Mouse (Mus musculus): ENCODE measurements around the gene Ssr4.
"Not testable (repeated sequence)": the region's sequence is repeated elsewhere in the genome, so short reads cannot be mapped to it uniquely, and the experiment has no call there.

The Ssr4 gene

DNA sequence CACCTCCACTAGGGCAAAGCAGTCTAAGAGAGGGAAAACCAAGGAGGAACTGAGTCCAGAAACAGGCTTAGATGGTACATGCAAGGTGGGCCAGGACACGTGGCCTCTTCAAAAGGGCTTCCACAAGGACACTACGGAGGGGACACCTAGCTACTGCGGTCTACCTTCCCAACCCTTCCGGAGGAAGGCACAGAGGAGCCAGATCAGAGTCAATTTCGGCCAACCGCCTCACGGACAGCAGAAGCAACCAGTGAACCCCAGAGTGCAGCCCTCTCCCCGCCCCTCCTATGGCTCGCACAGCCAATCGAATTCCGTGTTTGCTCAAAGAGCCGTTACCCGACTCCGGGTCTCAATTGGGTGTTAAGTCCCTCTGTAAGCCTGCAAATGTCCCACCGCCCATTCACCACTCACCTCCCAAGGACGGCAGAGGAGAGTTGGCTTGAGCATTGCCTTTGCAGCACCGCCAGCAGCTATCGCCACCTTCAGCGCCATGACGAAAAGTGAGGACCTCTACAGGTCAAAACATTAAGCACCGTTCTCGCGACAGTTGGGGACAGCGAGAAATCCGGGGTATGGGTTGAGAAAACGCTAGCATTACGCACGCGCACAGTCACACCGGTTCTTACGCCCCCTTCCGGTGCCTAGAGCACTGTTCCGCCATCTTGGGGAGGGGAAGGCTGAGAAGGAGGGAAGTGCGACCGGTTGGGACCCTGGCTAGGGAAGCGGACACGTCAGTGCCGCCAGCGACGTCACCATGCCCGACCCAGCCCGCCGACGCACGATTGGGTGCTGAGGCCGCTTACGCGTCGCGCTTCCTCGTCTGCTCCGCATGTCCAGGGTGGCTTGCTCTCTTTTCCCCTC is at the start of gene Ssr4, which contains the start of gene Idh3g:
Gene Ssr4, plus strand, starts transcription at position 665 of the 861 bp plus-strand sequence.
Gene Idh3g, minus strand, starts transcription at position 534 of the 861 bp plus-strand sequence.
- peak; percentile 91 for DNase-seq (ENCODE audit: low read depth)

DNA sequence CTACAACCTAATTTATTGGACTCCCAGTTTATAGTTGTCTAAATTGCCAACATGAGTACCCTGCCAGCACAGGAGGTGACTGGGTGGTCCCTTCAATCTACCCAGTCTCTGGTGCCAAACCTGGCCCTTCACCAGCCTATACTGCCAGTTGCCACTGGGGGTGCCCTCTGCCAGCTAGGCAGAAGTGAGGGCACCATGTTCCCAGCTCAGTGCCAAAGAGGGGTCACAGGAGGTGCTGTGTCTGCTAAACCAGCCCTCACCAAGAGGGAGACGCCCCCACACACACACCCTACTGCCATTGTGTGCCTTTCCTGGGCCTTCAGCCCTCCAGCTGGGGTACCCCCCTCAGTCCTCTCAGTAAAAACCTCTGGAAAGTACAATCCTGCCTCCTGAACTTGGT is 48.7 kb upstream of the Ssr4 start:
- DNase-seq (ENCODE audit: low read depth) = no peak

DNA sequence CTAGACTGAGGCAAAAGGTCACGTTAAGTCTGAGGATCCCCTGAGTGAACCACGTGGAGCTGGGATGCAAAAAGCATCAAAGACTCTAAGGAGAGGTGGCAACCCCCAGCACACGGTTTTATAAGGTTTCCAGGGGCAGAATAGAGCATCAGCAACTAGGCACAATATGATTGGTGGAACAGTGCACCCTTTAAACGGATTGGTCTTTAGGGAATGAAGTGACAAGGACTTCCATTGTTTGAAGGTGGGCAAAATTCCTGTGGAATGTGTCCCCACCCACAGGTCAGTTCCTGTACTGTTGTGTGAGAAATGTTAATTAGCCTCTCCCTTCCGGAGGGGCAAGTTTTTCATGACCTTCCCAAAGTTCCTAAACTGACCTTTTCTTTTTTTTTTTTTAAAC is 47.7 kb upstream of the Ssr4 start:
- DNase-seq (ENCODE audit: low read depth) = no peak

DNA sequence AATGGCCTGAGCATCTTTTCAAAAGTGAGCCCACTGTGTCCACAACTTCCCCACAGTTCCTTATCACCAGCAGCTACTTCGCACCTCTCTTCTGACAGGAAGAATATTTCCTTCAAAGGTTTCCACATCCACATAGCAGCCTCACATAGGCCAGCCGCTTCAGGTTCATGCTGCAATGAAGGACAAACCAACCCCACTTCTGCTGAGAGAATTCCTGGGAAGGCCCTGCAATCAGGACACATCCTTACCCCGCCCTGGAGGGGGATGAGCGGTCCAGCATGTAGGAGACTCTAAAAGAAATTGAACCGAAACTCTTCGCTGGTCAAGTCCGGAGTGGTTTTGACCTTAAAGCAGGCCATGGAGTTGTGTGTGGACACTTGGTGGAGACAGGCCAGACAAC is 47.0 kb upstream of the Ssr4 start:
- DNase-seq (ENCODE audit: low read depth) = not testable (repeated sequence)

DNA sequence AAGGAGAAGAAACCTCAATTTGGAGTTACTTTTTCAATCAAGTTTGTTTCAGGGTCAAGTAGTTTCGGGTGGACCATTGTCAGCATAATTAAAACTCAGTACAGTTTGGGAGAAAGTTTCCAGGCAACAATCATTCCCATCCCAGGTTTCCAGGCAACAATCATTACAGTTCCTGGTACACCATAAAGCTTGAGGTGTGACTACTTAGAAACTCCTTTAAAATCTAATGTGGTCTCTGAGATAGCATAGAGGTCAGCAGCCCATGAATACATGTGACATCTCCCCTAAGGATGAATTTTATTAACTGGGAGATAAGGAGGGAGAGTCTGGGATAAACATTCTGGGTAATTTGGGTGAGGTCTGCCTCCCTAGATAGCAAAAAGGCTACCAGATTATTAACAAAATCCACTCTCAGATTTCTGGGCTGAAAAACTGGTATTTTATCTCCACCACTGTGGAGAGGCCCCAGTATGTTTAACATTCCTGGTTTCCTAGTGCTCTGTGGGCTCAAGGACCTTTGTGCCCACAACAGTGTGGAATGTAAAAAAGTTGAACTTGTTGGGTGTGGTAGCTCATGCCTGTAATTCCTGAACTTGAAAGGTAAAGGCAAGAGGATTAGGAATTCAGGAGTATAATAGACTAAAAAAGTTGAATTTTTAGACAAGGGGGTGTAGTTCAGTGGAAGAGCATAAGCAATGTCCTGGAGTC is 41.9 kb upstream of the Ssr4 start:
- no peak for DNase-seq (ENCODE audit: low read depth)

DNA sequence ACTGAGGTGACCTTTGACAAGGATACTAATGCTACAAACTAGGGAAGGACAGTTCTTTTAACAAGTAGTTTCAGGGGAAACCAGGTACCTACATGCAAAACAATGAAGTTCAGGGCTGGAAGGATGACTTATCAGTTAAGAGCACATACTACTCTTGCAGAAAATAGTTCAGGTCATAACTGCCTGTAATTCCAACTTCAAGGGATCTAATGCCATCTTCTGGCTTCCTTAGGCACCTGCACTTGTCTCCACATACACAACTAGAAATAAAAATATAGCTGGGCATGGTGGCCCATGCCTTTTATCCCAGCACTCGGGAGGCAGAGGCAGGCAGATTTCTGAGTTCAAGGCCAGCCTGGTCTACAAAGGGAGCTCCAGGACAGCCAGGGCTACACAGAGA is 37.9 kb upstream of the Ssr4 start:
- DNase-seq (ENCODE audit: low read depth) = no peak

DNA sequence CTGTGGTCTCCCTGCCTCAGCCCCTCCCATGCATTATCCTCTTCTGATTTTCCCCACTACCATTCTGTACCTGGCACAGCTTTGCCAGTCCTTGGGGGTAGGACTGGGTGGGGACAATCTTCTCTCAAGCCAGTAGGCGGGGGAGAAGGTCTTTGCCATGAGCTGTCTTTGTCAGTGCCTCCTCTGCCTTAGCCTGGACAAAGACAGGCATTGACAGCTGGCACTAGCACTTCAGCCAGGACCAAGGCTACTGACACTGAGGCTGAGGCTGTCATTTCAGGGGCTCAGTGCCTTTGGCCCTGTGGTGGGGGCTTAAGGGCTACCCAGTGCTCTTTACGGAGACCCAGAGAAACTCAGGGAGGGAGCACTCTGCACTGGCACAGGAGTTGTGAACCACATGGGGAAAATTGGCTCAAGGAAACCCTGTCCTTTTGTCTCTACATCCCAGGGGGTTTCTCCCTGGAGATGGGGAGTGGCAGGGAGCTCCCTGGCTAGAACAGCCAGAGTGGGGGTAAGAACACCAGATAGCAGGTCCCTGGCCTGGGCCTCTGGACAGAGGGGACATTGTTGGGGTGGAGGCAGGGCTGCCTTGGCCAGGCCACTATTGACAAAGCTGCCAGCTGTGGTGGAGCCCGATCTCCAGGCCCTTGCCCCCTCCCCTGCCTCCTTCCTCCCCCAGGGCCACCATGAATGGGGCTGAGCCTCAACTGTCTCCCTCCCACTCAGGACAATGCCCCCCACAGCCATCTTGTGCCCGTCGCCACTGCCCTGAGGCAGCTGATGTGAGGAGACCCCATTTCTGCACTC is 30.3 kb upstream of the Ssr4 start, which contains the start of gene Plxnb3:
Gene Plxnb3, plus strand, starts transcription at position 757 of the 807 bp plus-strand sequence.
- no peak for DNase-seq (ENCODE audit: low read depth)

DNA sequence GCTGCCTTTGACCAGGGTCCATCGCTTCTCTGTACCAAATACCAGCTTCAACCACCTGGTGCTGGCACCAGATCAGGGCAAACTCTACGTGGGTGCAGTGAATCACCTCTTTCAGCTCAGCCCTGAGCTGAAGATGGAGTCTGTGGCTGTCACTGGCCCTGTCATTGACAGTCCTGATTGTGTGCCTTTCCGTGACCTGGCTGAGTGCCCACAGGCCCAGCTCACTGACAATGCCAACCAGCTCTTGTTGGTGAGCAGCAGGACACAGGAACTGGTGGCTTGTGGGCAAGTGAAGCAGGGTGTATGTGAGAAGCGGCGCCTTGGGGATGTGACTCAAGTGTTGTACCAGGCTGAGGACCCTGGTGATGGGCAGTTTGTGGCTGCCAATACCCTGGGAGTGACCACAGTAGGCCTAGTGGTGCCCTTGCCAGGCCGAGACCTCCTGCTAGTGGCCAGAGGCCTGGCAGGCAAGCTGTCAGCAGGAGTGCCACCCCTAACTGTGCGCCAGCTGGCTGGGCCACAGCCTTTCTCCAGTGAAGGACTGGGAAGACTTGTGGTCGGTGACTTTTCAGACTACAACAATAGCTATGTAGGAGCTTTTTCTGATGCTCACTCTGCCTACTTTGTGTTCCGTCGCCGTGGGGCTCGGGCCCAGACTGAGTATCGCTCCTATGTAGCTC is 28.1 kb upstream of the Ssr4 start:
- no peak for DNase-seq (ENCODE audit: low read depth)

DNA sequence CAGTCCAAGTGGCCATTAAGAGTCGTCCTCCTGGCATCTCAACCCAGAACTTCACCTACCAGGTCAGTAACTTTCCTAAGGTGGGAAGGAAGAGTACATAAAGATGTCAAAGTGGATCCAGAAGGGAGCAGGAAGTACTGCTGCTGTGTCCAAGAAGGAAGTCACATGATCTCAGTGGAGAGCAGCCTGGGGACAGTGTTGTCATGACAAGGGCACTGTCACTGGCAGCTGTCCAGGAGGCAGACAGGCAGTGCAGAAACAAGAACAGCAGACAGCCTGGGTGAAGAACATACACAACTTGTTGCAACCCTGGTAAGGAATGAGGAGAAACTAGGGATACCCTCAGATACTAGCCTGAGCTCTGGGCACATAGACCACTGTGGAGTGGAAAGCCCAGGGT is 21.5 kb upstream of the Ssr4 start:
- no peak for DNase-seq (ENCODE audit: low read depth)

DNA sequence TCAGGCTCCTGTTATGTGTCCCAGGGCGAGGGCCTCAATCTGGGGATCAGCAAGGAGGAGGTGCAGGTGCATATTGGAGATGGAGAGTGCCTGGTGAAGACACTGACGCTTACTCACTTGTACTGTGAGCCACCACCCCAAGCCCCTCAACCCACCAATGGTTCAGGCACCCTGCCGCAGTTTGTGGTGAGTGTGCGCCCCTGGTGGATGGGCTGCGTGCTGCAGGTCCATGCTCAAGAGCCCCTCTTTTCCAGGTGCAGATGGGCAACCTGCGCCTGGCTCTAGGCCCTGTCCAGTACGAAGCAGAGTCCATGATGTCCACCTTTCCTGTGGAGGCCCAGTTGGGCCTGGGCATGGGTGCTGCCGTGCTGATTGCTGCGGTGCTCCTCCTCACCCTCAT is 19.6 kb upstream of the Ssr4 start:
- no peak for DNase-seq (ENCODE audit: low read depth)

DNA sequence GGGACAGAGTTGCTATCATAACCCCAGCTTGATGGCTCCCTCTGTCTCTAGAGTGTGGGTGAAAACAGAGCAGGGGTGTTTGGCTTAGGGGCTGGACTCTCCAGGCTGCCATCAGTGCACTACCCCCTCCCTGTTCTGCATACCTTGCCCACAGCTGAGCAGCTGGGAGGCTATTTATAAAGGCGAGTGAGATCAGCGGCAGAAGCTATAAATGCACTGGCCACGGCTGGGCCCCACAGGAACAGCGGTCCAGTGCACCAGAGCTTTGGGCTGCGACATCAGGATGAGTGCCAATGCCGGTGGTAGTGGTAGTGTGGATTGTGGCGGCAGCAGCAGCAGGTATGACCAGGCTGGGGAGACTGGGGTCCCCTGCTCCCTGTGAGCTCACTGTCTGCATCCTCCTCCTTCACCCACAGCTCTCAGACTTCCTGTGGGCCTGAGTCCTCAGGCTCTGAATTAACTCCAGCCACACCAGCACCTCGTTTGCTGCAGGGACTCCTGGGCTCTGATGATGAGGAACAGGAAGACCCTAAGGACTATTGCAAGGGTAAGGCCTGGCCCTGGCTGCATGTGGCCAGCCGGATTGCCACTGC is 12.6 kb upstream of the Ssr4 start, which contains the start of gene Srpk3:
Gene Srpk3, plus strand, starts transcription at position 238 of the 593 bp plus-strand sequence.
- no peak for DNase-seq (ENCODE audit: low read depth)

DNA sequence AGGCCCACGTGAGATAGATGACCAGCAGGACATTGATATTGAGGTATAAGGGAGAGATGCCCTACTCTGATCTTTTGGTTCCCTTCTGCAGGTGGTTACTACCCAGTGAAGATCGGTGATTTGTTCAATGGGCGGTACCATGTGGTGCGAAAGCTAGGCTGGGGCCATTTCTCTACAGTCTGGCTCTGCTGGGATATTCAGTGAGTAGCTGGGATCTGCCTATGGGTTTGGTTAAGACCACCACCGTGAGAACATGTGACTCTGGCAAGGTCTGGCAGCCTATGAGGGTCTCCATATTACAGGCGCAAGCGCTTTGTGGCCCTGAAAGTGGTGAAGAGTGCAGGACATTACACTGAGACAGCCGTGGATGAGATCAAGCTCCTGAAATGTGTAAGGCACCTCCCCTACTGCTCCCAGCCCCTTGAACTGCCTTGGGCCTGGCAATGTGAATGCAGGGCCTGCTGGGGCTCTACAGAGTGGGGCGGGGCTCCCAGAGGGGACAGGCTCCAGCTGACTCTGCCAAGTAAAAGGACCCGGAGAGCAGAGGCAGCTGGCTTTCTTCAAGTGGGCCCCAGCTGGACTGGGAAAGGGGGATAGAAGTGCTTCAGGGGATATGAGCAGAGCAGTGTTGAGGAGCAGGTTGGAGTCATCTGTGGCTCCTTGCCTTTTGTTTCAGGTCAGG is 11.9 kb upstream of the Ssr4 start:
- no peak for DNase-seq (ENCODE audit: low read depth)

DNA sequence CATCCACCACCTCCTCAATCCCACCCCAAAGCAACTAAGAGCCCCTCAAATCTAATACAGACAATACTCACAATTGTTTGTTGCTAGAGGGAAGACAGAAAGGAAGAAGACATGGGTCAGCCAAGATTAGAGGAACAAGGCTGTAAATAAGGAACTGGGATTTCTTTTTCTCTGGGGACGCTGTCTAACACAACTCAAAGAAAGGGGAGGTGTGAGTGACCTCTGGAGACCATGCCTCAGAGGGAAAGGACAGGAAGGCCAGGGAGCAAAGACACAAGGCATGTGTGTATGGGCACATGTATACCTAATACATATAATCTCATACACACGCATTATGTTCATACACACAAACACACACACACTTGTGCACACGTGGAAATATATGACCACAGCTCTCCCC is 4.6 kb upstream of the Ssr4 start:
- no peak for DNase-seq (ENCODE audit: low read depth)

DNA sequence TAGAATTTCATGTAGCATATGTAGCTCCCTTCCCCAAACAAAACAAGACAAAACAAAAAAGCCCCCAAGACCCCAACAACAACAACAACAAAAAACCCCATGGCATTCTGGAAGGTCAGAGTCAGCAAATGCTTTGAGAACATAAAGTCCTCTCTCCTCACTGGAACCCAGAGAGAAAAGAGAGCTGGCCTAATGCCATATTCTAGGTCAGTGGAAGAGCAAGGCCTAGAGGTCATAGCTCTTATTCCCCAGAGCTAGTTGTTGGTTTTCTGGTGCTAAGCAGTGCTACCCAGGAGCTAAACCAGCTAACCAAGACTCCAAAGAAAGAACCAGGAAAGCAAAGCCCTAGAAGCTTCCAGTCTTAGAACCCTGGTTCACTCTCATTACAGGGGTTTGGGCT is 1.2 kb upstream of the Ssr4 start:
- DNase-seq (ENCODE audit: low read depth) = no peak

DNA sequence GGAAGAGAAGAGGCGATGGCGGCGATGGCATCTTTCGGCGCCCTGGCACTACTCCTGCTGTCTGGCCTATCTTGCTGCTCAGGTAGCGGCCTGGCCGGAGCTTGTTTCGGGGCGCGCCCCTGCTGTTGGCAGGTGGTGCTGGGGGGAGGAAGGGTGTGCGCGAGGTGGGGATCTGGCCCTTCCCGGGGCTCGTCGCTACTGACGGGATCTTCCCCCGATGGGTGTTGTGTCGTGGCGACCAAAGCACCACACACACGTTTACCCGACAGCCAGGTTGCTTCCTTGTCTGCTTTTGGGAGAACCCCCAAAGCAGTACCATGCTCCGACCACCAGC is 364 bp downstream of the Ssr4 start:
- DNase-seq (ENCODE audit: low read depth) = no peak

DNA sequence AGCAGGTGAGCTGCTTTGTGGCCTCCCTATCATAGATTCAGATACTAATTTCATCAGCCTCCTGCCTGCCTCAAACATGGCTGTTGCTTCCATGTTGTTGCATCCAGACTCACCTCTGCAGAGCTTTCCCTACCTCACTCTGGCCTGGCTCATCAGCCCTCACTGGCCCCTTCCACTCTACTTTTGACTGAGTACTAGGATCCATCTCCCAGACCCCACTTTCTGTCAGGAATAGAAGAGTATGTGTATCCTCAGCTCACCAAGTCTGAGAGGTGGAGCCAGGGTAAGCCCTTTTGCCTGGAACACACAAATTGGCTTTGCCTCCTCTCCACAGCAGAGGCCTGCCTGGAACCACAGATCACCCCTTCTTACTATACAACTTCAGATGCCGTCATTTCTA is 1.7 kb downstream of the Ssr4 start:
- DNase-seq (ENCODE audit: low read depth) = no peak

DNA sequence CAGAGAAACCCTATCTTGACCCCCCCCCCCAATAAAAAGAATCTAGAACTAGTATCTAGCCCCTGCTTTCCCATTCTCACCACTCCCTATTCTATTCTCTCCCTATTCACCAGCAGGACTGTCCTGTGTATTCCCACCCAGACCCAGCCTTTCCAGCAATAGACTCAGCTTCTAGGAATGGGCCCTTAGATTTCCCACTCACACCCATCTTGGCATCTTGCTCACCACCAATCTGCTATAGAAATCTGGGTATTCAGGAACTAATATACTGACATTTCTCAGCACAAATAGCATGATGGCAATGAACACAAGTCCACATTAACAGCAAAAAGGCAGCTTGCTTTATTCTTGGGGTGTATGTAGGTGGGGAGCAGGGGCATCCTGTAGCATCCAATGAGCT is 6.2 kb downstream of the Ssr4 start:
- no peak for DNase-seq (ENCODE audit: low read depth)

DNA sequence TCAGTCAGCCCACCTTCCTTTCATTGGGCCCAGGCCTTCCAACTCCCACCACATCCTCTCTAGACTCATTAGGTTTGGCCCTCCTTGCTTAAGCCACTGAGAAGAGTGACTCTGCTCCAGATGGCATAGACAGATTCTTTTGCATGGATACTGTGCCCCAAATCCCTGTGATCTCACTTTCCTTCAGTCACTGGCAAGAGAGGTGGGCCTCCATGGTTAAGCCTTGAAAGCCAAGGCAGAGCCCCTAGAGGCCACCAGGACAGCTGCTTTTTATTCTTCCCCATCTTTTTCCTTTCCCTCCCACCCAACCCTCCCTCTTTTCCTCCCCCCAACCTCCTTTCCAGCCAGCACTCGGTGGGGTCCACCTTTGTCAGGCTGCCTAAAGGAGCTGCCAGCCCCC is 6.7 kb downstream of the Ssr4 start:
- no peak for DNase-seq (ENCODE audit: low read depth)

DNA sequence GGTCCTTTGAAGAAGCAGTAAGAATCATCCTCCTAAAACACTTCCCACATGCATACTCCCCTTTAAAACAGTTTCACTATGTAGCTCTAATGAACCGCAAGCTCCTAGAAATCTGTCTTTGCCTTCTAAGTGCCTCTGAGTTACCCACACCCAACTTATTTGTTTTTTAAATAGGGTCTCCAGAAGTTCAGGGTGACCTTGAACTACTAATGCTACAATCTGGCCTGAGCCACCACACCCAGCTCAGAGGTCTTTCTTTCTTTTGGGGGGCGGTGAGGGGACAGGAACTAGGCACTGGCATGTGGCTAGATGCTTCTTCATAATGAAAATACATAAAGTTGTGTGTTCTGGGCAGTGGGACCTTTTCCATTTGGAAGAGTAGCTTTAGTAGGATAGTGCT is 10.7 kb downstream of the Ssr4 start:
- no peak for DNase-seq (ENCODE audit: low read depth)

DNA sequence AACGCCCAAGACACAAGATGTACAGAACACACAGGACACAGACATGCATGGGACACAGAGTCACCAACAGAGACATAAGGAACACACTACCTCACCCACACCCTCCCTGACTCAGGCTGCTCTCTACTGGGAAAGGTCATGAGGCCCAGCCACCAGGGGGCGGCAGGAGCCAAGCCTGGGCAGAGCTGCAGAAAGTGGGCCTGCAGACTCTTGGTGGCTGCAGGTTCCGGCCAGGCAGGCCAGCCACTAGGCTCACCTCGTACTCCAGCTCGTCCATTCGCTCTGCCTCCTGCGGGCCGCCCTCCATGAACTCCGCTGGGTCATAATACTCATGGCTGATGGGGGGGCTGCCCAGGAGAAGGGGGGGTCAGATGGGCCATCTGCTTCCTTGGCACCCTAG is 11.7 kb downstream of the Ssr4 start:
- DNase-seq (ENCODE audit: low read depth) = peak; percentile 44

DNA sequence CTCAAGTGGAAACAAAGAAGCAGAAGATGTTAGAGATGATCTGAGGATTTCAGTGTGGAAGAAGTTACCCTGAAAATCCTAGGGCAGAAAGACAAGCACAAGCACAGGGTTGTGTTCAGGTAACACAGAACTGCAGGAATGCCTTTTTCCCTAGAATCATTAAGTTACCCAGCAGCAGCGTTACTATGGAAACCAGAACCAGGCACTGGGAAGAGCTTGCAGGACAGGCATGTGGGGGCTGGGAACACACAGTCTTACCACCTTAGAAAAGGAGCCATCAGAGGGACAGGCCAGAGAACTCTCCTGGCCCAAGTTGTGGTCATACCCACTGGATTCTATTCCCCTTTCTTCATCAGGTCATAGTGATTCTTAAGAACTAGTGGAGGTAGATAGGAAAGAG is 19.0 kb downstream of the Ssr4 start:
- no peak for DNase-seq (ENCODE audit: low read depth)

Measured in c-Kit-positive CD71-negative TER-119-negative erythroid progenitor cells, embryonic 14.5 days (primary cell).